ENCODE assay signal across 11 mouse cellular contexts in genomic region chr14:73231286-73231982, GRCm38 (mm10). TPM values are rescaled to one million over a fixed set of nuclear protein-coding genes. Genes with fewer than 3 reads are reported as not detected.
DNase-seq lines count a peak whose midpoint lies in the region; ATAC-seq and TF ChIP-seq lines count a peak whose summit lies in the region.
"Had no signal": no experiment of that assay in that cellular context is flagged by ENCODE, and none has a peak within 500 bp of the region (broad histone marks: within the 10 kb centered on the region; RNA-seq: fewer than 3 reads in every experiment).

No protein-coding gene starts in this region.

- no peak overlapping the region for H3K4me3 ChIP-seq in forebrain, embryonic 14.5 days (ENCODE audit: low read depth, low read length)
- H3K4me3 ChIP-seq in forebrain, embryonic 15.5 days: no peak overlapping the region
- H3K4me3 ChIP-seq in liver, adult 2 months (ENCODE audit: insufficient read depth, low read depth, low read length): no peak overlapping the region
- H3K4me3 ChIP-seq in liver, embryonic 11.5 days (ENCODE audit: low read depth, low read length): no peak overlapping the region
- no peak overlapping the region for H3K4me3 ChIP-seq in embryonic facial prominence, embryonic 11.5 days (ENCODE audit: low read depth, low read length)
- H3K4me3 ChIP-seq: hindbrain, embryonic 12.5 days had no signal

- 16% methylated on average over 5 of the region's 5 CpGs for WGBS in forebrain, embryonic 14.5 days
- WGBS in forebrain, embryonic 15.5 days: 15% methylated on average over 5 of the region's 5 CpGs
- WGBS in liver, adult 2 months: 34% methylated on average over 5 of the region's 5 CpGs
- WGBS in liver, embryonic 11.5 days: 59% methylated on average over 5 of the region's 5 CpGs
- WGBS in embryonic facial prominence, embryonic 11.5 days: 10% methylated on average over 5 of the region's 5 CpGs

- no peak overlapping the region for H3K4me2 ChIP-seq in forebrain, embryonic 14.5 days (ENCODE audit: low read length)
- no peak overlapping the region for H3K4me2 ChIP-seq in forebrain, embryonic 15.5 days (replicated peaks)
- H3K4me2 ChIP-seq in liver, embryonic 11.5 days: no peak overlapping the region
- H3K4me2 ChIP-seq in embryonic facial prominence, embryonic 11.5 days (ENCODE audit: low read depth, low read length): no peak overlapping the region
- H3K4me2 ChIP-seq: hindbrain, embryonic 12.5 days had no signal

- no peak for ATAC-seq in forebrain, embryonic 14.5 days
- ATAC-seq in forebrain, embryonic 15.5 days (replicated peaks): no peak
- ATAC-seq in liver, embryonic 11.5 days (replicated peaks; ENCODE audit: low FRiP score): no peak
- 0 out of 2 replicates have a peak, but pooled peaks have one; percentile 18 for ATAC-seq in embryonic facial prominence, embryonic 11.5 days (replicated peaks; ENCODE audit: insufficient number of reproducible peaks, low FRiP score, low TSS enrichment, low read depth)

- no peak overlapping the region for H3K27ac ChIP-seq in forebrain, embryonic 14.5 days (ENCODE audit: low read depth, low read length)
- no peak overlapping the region for H3K27ac ChIP-seq in forebrain, embryonic 15.5 days (replicated peaks)
- no peak overlapping the region for H3K27ac ChIP-seq in liver, adult 2 months (replicated peaks; ENCODE audit: insufficient read depth, low read depth, low read length)
- no peak overlapping the region for H3K27ac ChIP-seq in liver, embryonic 11.5 days (ENCODE audit: low read depth, low read length)
- H3K27ac ChIP-seq in embryonic facial prominence, embryonic 11.5 days (replicated peaks; ENCODE audit: low read depth, low read length): no peak overlapping the region
- H3K27ac ChIP-seq: hindbrain, embryonic 12.5 days had no signal

- H3K4me1 ChIP-seq in forebrain, embryonic 14.5 days (ENCODE audit: control insufficient read depth, insufficient read depth, low read length): peaks cover 15% of the 10 kb centered on the region
- H3K4me1 ChIP-seq in forebrain, embryonic 15.5 days: peaks cover 12% of the 10 kb centered on the region
- peaks cover 6% of the 10 kb centered on the region; the same call in 1 of the 2 replicates for H3K4me1 ChIP-seq in liver, adult 2 months (ENCODE audit: control insufficient read depth, insufficient read depth, low read length)
- peaks cover 13% of the 10 kb centered on the region for H3K4me1 ChIP-seq in liver, embryonic 11.5 days (replicated peaks; ENCODE audit: control insufficient read depth, insufficient read depth, low read length)
- H3K4me1 ChIP-seq in embryonic facial prominence, embryonic 11.5 days (ENCODE audit: control insufficient read depth, insufficient read depth, low read length): peaks cover 6% of the 10 kb centered on the region

- no peak overlapping the region for H3K9ac ChIP-seq in forebrain, embryonic 14.5 days (ENCODE audit: low read length)
- H3K9ac ChIP-seq in forebrain, embryonic 15.5 days (replicated peaks): no peak overlapping the region
- H3K9ac ChIP-seq in liver, adult 2 months (ENCODE audit: low read depth, low read length): no peak overlapping the region
- H3K9ac ChIP-seq in liver, embryonic 11.5 days (ENCODE audit: low read depth, low read length): no peak overlapping the region
- H3K9ac ChIP-seq in embryonic facial prominence, embryonic 11.5 days (replicated peaks; ENCODE audit: low read length): no peak overlapping the region
- H3K9ac ChIP-seq: hindbrain, embryonic 12.5 days had no signal

- no peak for TF ChIP-seq POLR2A in liver, adult 2 months (IDR thresholded peaks at IDR 0.05; ENCODE audit: extremely low read depth, insufficient read depth, low read length)

- H3K9me3 ChIP-seq in forebrain, embryonic 14.5 days (replicated peaks; ENCODE audit: control insufficient read depth, low read length): no peaks in the 10 kb centered on the region
- no peaks in the 10 kb centered on the region for H3K9me3 ChIP-seq in forebrain, embryonic 15.5 days
- no peaks in the 10 kb centered on the region for H3K9me3 ChIP-seq in liver, embryonic 11.5 days (ENCODE audit: control insufficient read depth, low read length)
- H3K9me3 ChIP-seq in embryonic facial prominence, embryonic 11.5 days (replicated peaks; ENCODE audit: control insufficient read depth, low read length): no peaks in the 10 kb centered on the region
- H3K9me3 ChIP-seq: hindbrain, embryonic 12.5 days had no signal

- no peak for TF ChIP-seq CTCF in liver, adult 2 months (IDR thresholded peaks at IDR 0.05; ENCODE audit: low read depth, low read length)

- H3K36me3 ChIP-seq in forebrain, embryonic 14.5 days (ENCODE audit: control insufficient read depth, insufficient read depth, low read length): no peaks in the 10 kb centered on the region
- H3K36me3 ChIP-seq in forebrain, embryonic 15.5 days: no peaks in the 10 kb centered on the region
- H3K36me3 ChIP-seq in liver, adult 2 months (ENCODE audit: control insufficient read depth, insufficient read depth, low read length): no peaks in the 10 kb centered on the region
- H3K36me3 ChIP-seq in liver, embryonic 11.5 days (ENCODE audit: control insufficient read depth, insufficient read depth, low read length): no peaks in the 10 kb centered on the region
- H3K36me3 ChIP-seq in embryonic facial prominence, embryonic 11.5 days (replicated peaks; ENCODE audit: control insufficient read depth, insufficient read depth, low read depth, low read length): no peaks in the 10 kb centered on the region
- H3K36me3 ChIP-seq: hindbrain, embryonic 12.5 days had no signal

- H3K79me2 ChIP-seq in liver, adult 2 months (ENCODE audit: control insufficient read depth, insufficient read depth, low read length): no peaks in the 10 kb centered on the region

- DNase-seq in forebrain, embryonic 14.5 days (ENCODE audit: low spot score): peak; percentile 56
- DNase-seq in liver, adult 2 months (ENCODE audit: extremely low read depth, low read depth, low spot score): peak; percentile 33
- no peak for DNase-seq in liver, embryonic 11.5 days (ENCODE audit: low spot score)
- DNase-seq in embryonic facial prominence, embryonic 11.5 days (ENCODE audit: low spot score): peak; percentile 37
- DNase-seq in mesoderm, embryonic 11.5 days (ENCODE audit: low read depth, low spot score): peak; percentile 23
- DNase-seq in cerebellum, postnatal 25 days: no peak
- DNase-seq in urinary bladder, adult 18-20 months (ENCODE audit: low spot score in 2 of 2): no peak
- DNase-seq: B cell, adult 2 months; cerebellum, adult 11 months had no signal

- no peaks in the 10 kb centered on the region for H3K27me3 ChIP-seq in forebrain, embryonic 14.5 days (replicated peaks; ENCODE audit: control insufficient read depth, insufficient read depth, low read length)
- H3K27me3 ChIP-seq in forebrain, embryonic 15.5 days: no peaks in the 10 kb centered on the region
- H3K27me3 ChIP-seq in liver, adult 2 months (ENCODE audit: control insufficient read depth, insufficient read depth, low read length): no peaks in the 10 kb centered on the region
- H3K27me3 ChIP-seq in liver, embryonic 11.5 days (replicated peaks; ENCODE audit: control insufficient read depth, insufficient read depth, low read length): no peaks in the 10 kb centered on the region
- no peaks in the 10 kb centered on the region for H3K27me3 ChIP-seq in embryonic facial prominence, embryonic 11.5 days (ENCODE audit: control insufficient read depth, insufficient read depth, low read length)
- H3K27me3 ChIP-seq: hindbrain, embryonic 12.5 days had no signal

RNA-seq across cellular contexts. Expression of gene Lpar6, which starts 6.3 kb away (rescaled TPM):
- 5.8 and 6.1 TPM in 2 replicates for polyA plus RNA-seq in forebrain, embryonic 14.5 days (2014; fragmentation: Nextera tagmentation; extraction: Ambion mirVana)
- 4.9 TPM in 2 replicates for polyA plus RNA-seq in forebrain, embryonic 15.5 days (2015; fragmentation: Nextera tagmentation; extraction: Ambion mirVana)
- total RNA-seq in liver, adult 2 months (2014; rRNA removed): 11.2 and 12.4 TPM in 2 replicates
- 2.7 and 3.1 TPM in 2 replicates for polyA plus RNA-seq in liver, adult 2 months (2012; rRNA removed)
- 9.3 and 9.8 TPM in 2 replicates for polyA plus RNA-seq in liver, embryonic 11.5 days (2014; fragmentation: Nextera tagmentation; extraction: Ambion mirVana)
- polyA plus RNA-seq in embryonic facial prominence, embryonic 11.5 days (2014; fragmentation: Nextera tagmentation; extraction: Ambion mirVana): 19.0 and 22.4 TPM in 2 replicates

Comparison
In these comparisons a context has a peak if more than half of its experiments do, and no peak if none do; other contexts are left out.
1. DNase-seq: peak in forebrain, embryonic 14.5 days (single experiment), liver, adult 2 months (single experiment), embryonic facial prominence, embryonic 11.5 days (single experiment) and mesoderm, embryonic 11.5 days (single experiment); none in liver, embryonic 11.5 days (single experiment), cerebellum, postnatal 25 days (0 of 2) and urinary bladder, adult 18-20 months (0 of 2).